Mouse (Mus musculus) layer of hippocampus, postnatal 14 days (tissue): ENCODE data around the gene Hydin. TPM values are rescaled to one million over a fixed set of nuclear protein-coding genes. Genes with fewer than 3 reads are reported as not detected.
"Not testable (repeated sequence)": the region's sequence is repeated elsewhere in the genome, so short reads cannot be mapped to it uniquely, and the experiment has no call there.

Experiments used
- DNase-seq, 2 experiments: peaks; one replicate each; pipeline ENCODE4 v3.0.0; 2021 to 2022; ENCODE audit warnings: low spot score in 2 of 2, mixed read lengths in 1 of 2
- total RNA-seq, 2 experiments: library from RNA; stranded (reverse); gene quantifications; 2 replicates each; pipeline ENCODE4 v1.2.3; 2021

Gene Hydin
- total RNA-seq, 2 experiments from 2014 or later = 0.60 to 1.3 TPM

DNA sequence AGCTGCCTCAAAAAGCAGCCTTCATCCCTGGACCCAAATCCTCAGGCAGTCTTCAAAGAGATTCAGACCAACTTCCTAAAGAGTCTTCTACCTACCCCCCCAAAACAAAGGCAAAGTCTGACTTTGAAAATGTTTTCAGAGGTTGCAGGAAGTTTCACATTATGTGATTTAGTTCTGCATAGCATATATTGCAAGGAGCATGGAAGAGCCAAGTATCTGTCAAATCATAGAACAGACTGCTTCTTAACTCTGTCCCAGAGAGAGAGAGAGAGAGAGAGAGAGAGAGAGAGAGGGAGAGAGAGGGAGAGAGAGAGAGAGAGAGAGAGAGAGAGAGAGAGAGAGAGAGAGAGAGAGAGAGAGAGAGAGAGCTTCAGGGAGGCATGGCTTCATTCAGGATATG lies 60.3 kb downstream of the Hydin start:
- not testable (repeated sequence) for DNase-seq

DNA sequence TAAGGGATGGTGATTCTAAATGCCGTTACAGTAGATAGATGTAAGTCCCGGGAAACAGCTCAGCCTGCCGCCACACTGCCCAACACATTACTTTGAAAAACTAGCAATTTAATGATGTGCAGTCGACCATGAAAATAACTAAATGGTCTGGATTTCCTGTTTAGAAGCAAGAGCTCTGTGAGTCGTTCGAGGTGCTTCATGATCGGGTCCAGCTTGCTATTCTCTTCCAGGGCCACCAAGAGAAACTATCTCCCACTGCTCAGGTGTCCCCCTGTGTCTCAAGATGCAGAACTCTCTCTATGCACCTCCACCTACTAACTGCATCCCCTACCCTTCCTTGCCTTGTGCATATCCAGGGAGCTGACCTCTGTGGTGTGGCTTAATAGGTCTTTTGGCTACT lies 66.6 kb downstream of the Hydin start:
- DNase-seq = no peak

DNA sequence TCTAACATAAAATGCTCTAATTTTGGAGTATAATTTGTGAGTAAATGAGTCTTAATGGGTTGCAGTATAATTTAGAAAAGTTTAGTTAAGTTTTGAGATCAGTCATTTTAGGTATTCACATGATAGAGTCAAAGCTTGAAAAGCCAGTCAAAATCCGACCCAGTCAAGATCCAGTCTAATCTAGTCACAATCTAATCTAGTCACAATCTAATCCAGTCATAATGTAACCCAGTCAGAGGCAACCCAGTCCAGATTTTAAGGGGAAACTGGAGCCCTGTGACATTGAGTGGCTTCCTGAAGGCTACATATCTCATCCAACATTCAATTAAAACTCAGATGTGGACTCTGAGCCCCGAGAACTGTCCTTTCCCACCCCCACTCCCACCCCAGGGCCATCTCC lies 72.7 kb downstream of the Hydin start:
- DNase-seq = no peak

DNA sequence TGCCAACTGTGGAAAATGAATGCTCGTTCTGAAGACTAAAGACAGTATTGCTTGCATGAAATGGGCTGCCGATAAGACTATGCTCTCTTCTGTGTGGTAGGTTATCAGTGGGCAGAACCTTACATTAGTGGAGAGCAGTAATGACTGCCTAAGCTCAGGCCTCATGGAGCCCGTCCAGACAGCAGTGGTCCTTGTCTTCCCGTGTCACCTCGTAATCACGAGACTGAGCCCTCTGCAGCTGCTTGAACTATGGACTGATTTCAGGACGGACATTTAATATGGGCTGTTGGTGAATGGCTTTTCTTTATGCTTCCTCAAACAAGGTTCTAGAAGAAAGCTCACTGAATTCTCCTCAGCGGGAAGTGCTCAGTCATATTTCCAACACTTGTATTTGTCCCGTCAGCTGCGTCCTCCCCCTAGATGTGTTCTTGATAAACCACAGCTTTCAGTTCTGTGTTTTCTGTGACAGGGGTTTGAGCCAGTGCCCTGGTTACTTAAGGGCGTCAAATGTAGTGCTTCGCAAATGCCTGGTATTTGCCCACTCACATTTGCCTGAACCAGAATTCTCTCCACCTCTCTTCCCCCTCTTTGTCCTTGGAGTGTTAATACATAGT lies 73.4 kb downstream of the Hydin start:
- no peak for DNase-seq

DNA sequence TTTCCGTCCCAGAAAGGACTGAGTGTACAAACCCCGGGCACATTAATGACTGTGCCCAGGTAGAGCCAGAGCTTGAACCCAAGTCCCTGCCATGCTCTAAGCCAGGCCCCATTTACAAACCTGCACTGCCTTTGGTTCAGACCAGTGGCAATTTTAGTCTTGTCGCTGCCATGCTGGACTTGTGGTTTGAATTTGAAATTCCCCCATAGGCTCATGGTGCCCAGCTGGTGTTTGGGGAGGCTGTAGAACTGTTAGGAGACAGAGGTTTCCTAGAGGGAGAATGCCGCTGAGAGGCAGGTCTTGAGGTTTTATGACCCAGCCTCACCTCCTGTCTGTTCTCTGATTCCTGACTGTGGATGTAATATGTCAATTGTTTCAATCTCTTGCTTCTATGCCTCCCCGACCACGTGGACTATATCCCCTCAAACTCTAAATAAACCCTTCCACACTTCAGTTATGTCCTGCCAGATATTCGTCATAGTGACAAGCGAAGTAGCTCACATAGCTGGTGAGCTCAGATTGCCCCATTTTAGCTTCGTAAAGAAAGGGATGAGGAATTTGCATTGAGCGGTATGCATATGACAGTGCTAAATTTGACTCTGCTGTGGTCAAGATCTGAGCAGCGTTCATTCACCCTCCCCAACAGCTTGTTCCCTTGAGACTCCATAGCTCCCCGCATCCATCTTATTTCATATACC lies 79.1 kb downstream of the Hydin start:
- DNase-seq = no peak

DNA sequence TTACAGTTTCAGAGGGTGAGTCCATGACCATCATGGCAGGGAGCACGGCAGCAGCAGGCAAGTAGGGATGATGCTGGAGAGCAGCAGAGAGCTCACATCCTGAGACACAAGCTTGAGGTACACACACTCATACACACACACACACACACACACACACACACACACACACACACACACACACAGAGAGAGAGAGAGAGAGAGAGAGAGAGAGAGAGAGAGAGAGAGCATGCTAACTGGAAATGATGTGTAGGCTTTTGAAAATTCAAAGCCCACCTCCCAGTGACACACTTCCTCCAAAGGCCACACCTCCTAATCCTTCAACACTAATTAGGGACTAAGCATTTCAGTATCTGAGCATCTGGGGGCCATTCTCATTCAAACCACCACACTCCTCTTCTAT lies 80.1 kb downstream of the Hydin start:
- no peak for DNase-seq

DNA sequence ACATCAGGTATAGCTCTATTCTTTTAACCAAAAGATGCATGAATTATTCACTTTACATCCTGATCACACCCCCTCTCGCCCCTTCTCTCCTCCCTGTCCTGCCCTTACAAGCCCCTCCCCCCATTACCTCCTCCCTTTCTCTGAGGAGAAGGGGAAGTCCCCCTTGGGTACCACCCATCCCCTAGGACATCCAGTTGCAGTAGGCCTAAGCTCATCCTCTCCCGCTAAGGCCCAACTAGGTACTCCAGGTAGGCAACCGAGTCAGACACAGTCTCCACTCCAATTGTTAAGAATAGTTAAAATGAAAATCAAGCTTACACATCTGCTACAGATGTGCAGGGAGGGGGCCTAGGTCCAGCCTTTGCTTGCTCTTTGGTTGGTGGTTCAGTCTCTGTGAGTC lies 83.9 kb downstream of the Hydin start:
- no peak for DNase-seq

DNA sequence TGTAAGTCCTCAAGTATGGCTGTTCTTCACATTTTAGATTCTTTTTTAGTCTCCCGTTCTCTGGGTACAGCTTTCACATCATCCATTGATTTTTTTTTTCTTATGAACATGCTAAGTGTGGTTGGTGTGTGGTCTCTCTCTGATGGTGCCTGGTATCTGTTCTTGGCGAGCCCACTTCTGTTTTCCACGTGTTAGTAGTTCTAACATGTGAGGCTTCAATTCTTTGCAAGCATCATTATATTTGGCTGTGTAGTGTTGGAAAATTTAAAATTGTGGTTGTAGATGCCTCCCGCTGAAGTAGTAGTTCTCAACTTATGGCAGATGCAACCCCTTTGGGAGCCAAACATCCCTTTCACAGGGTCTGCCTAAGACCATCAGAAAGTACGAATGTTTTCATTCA lies 85.1 kb downstream of the Hydin start:
- DNase-seq = no peak

DNA sequence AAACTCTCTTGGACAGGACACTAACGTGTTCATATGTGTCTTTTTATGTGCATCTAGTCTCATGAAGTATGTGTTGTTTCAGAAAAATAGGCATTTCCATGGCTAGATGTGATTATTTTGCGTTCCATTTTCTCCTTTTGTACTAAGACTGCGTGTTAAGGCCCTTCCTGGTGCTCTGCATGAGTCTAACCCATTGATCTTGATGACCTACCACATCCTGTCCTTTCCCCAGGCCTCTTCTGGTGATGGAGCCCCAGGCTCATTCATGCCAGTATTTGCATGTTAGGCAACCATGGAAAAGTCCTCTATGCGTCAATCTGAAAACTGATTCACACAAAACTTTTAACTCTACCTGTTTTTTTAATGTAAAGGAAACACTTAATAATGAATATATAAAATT lies 96.2 kb downstream of the Hydin start:
- DNase-seq = no peak

DNA sequence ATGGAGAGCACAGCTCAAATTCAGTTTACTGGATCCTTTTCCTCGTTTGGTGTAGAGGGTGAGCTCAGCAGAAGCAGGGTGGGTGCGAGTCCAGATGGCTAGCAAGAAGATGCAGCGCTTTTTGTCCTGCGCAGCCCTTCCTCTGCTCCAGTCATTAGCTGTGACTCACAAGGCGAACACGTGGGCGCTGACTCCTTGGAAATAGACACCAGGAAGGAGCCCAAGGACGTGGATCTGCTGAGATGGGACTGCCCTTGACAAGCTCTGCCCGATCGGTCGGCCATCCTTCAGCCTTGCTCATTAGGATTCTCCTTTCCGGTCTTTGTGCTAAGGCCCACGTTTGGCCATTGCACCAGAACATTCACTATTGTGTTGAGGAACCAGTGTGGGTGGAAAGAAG lies 106.1 kb downstream of the Hydin start:
- DNase-seq = no peak

DNA sequence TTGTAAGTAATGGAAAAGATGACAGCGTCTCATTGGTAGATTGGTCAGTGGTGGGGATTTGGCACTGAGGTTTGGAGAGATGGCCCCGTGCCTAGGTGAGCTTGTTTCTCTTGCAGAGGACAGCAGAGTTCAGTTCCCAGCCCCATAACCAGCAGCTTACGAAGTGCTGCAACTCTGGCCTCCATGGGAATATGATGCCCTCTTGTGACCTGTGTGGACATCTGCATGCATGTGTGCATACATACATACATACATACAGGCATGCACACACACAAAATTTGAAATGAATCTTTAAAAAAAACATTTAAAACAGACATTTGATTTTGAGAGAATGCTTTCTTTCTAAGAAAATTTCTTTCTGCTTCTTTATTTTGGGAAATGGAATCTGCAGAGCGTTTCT lies 106.9 kb downstream of the Hydin start:
- DNase-seq = no peak

DNA sequence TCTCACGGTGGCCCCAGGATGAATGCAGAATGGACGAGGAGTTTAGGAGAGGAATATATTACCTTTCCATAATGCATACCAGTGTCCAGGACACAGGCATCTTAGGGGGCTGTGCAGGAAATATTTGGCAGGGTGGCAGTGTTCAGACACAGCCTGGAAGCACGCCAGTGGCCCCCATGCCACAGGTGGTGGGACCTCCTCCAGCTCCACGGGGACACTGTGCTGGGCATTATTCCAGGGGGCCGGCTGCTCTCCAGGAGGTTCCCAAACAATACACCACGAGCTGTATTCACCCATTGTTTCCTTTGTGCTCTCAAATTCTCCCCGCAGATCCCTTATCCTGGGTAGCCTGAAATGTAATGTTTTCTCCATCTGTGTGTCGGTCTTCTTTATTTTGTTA lies 116.0 kb downstream of the Hydin start:
- DNase-seq = peak; percentile 17 to 21

DNA sequence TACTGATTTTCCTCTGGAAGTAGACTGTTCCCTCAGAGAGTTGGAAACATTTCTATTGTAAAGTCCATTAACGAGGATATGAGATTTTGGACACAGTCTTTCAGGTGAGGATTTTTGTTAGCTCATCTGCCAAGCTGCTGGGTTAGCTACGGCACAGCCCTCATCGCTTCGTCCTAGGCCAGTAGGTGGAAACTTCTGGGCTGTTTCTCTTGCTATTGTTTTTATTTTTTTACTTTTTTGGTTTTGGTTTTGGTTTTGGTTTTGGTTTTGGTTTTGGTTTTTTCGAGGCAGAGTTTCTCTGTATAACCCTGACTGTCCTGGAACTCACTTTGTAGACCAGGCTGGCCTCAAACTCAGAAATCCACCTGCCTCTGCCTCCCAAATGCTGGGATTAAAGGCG lies 117.9 kb downstream of the Hydin start:
- DNase-seq = not testable (repeated sequence)

DNA sequence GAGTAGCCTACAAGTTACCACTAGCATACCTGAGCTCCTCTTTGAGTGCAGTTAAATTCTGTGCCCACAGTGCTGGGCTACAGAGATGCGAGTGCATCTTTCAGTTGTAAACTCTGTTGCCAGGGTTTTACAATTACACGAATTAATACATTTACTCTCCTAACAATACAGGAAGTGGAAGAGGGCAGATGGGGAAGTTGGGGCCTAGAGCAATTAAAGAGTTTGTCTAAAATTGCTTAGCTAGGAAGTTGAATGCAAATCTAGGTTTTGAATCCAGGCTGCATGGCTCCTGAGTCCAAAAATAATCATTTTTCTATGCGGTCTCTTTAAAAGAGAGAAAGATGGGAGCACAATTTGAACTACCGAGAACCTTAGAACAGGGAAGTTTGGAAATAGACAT lies 128.9 kb downstream of the Hydin start:
- no peak for DNase-seq

DNA sequence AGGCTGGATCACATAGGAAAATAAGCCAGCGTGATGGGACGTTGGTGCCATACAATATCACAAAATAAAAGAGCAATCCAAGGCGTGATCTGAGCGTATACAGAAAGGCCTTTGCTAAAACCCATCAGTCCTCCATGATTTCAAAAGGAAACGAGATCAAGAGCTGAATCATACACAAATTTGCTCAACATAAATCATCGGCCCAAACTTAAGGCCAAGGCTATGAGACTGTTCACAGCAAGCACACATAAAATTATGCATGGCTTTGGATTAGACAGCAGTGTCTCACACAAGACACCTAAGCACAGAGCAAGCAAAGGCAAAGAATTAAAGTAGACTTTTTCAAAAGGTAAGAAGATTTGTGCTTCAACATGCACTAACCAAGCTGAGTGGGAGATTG lies 133.8 kb downstream of the Hydin start:
- DNase-seq = no peak

DNA sequence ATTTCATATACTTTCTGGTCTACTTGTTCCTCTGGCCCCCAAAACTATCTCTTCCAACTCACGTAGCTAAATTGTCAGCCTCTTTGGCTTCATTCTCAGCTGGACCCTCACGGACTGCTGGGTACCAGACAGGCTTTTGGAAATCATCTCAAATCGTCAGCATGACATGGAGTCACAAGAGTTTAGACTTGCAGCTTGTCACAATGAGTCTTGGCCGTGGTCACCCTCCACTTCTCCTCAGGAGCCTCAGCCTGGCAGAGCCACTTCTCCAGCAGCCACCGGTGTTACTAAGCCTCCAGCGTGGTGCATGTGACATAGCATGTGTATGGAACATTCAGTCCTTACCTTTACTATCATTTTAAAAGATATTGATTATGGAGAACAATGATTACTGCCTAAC lies 135.5 kb downstream of the Hydin start:
- DNase-seq = no peak

DNA sequence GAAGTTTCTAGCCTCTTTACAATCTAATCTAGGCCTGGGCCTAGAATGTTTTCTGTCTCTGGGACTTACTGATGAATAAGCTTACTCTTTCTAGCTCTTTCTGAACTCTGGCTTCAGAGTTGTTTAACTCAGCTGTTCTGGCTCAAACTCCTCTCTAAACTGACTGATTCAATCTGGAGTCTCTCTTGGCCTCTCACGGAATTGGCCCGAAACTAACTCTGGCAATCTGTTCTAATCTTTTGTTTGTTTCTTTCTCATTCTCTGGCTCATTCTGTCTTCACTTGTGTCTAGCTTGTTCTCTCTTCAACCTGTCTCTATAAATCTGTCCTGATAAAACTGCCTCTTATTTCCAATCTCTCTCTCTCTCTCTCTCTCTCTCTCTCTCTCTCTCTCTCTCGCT lies 137.7 kb downstream of the Hydin start:
- peak in 1 of 2 experiments; percentile 64 for DNase-seq

DNA sequence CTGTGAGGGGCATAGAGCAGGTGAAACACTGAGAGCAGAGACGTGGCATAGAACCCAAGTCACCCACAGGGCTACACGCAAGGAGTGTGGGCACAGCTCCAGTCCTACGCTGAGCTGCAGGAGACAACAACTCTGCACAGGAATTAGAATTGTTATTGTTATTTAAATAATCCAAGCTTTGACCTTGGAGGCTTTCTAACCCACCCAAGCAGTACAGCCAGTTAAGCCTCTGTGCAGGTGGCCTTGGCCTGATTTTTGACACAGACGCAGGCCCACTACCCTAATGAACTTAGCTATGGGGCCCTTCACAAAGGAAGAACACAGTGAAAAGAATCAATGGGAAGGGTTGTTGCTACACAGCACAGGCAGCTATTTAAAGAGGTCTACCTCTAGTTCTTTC lies 148.3 kb downstream of the Hydin start:
- no peak for DNase-seq

DNA sequence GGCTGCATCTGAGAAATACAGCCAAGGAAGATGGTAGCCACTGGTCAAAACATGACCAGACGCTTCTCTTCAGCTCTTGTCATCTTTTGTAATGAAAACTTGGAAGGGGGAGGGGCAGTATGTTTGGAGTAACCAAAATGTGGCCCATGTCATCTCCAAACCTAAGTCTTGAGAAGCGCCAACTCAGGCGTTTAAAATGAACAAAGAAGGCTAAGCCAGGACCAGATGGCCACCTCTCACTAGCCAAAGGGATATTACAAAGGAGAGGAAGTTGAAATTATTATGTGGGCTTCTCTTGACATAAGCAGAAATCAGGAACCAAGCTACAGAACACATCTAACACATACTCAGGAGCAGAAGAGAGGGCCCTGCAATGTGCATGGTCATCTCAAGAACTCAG lies 150.2 kb downstream of the Hydin start:
- DNase-seq = no peak

DNA sequence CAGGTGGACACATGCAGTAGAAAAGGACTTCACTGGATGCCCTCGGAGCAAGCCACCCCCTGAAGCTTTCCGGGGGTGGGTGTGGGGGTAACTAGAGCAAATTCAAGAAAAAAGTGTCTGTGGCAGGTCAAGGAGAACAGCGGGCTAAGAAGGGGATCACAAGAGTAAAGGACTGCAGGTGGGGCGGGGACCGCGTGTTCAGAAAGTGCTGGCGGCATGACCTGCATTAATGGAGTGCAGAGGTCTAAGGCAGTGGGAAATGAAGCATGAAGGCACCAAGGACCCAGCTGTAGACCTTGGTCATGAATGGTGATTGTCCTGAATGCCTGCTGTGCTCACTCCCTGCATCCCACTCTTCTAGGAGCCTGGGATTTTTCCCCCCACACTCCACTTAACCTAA lies 151.0 kb downstream of the Hydin start:
- no peak for DNase-seq

DNA sequence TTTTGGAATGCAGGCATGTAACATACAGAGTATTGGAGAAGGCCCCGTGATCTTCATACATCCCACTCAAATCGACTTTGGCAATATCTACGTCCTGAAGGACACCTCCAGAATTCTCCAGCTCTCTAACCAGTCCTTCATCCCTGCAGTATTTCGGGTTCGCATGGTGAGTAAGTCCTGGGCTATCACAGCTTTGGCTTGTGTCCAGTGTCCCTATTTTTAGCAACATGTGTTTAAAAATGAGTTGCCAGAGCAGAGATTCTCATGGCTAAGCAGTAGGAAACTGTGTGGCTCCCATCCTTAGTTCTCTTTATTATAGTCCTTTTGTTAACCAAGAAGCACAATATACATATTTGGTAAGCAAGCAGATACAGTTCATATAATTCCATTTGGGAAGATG lies 152.9 kb downstream of the Hydin start:
- no peak for DNase-seq

DNA sequence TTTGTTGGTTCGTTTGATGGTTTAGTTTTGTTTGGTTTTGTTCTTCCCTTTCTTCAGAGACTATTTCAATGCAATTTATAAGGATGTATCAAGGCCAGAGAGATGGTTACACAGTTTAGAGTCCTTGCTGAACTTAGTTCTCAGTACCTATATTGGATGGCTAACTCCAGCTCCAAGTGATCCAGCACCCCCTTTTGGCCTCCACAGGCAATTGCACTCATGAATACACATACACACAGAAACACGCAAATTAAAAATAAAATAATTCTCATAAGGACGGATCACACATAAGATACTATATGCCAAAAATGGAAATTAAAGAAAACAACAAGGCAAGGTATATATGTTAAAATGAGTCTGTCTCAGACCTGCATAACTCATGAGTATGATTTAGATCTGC lies 153.4 kb downstream of the Hydin start:
- no peak for DNase-seq

DNA sequence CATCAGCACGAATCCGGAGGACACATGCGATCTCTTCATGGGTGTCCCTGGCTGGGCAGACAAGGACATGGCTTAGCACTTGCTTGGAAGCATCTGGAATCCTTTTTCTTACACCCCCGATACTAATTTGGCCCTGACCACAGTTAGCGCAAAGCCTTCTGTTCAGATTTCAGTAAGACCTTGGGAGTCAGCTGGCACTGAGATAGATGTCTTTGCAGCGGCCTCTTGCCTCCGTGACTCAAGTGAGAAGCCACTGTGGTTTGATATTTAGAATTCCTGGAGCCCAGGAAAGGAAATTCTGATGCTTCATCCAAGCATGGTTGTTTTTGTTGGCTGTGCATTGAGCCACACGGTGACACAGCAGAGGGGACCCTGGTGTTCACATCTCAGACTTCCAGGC lies 157.4 kb downstream of the Hydin start:
- DNase-seq = no peak
